Comparison of ENCODE assay signal across 10 mouse cellular contexts in the genomic region with DNA sequence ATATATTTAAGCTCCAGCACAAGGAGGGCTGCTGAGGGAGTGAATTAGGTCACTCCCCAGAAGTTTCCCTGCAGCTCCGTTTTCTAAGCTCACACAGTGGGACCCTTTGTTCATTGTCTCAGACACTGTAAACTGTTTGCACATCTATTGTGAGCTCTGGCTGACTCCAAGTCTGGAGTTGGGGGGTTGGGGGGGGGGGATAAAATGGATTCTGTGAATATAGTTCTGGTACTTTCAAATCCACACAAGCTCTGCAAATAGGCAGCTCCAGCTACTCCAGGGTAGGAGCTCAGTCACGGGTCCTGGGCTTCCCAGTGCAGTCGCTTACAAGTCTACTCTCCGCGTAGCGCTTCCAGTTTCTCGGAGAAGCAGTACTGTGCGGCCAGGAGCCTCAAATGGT.
DNase-seq lines count a peak whose midpoint lies in the region; ATAC-seq and TF ChIP-seq lines count a peak whose summit lies in the region.
"Had no signal": no experiment of that assay in that cellular context is flagged by ENCODE, and none has a peak within 500 bp of the region (broad histone marks: within the 10 kb centered on the region; RNA-seq: fewer than 3 reads in every experiment).

No protein-coding gene starts in this region.

- no peaks in the 10 kb centered on the region for H3K27me3 ChIP-seq in heart, adult 2 months (ENCODE audit: control insufficient read depth, insufficient read depth, low read length)
- H3K27me3 ChIP-seq in forebrain, postnatal 0 days (ENCODE audit: insufficient read depth, low read length): no peaks in the 10 kb centered on the region
- no peaks in the 10 kb centered on the region for H3K27me3 ChIP-seq in midbrain, embryonic 15.5 days (replicated peaks)
- H3K27me3 ChIP-seq: liver, embryonic 15.5 days had no signal

- no peak for DNase-seq in heart, adult 2 months
- DNase-seq in heart, postnatal 25 days (ENCODE audit: low spot score): no peak
- peak; percentile 78 for DNase-seq in R1 (ENCODE audit: low read depth, low spot score)
- peak; percentile 20 for DNase-seq in forebrain, postnatal 0 days
- DNase-seq in testis, postnatal 10 days (ENCODE audit: low spot score): no peak
- DNase-seq in layer of hippocampus, adult 9-10 months (ENCODE audit: low spot score): no peak
- no peak for DNase-seq in testis, postnatal 14 days (ENCODE audit: low spot score)
- DNase-seq: cerebellum, adult 2 months had no signal

- peak overlapping the region; percentile 53 for H3K27ac ChIP-seq in heart, adult 2 months
- H3K27ac ChIP-seq in forebrain, postnatal 0 days (ENCODE audit: low read depth, low read length): no peak overlapping the region
- H3K27ac ChIP-seq in midbrain, embryonic 15.5 days: 0 out of 2 replicates have a peak overlapping the region, but pooled peaks have one; percentile 50
- H3K27ac ChIP-seq: liver, embryonic 15.5 days had no signal

- H3K4me3 ChIP-seq in heart, adult 2 months: no peak overlapping the region
- H3K4me3 ChIP-seq in forebrain, postnatal 0 days (ENCODE audit: low read depth, low read length): no peak overlapping the region
- no peak overlapping the region for H3K4me3 ChIP-seq in midbrain, embryonic 15.5 days
- H3K4me3 ChIP-seq: liver, embryonic 15.5 days had no signal

- 50% methylated on average over 8 of the region's 8 CpGs for WGBS in heart, adult 2 months
- WGBS in forebrain, postnatal 0 days: 15% methylated on average over 8 of the region's 8 CpGs
- 15% methylated on average over 8 of the region's 8 CpGs for WGBS in midbrain, embryonic 15.5 days

- 0 out of 2 replicates have a peak overlapping the region, but pooled peaks have one; percentile 13 for H3K4me2 ChIP-seq in forebrain, postnatal 0 days (ENCODE audit: low read depth)
- no peak overlapping the region; the same call in 1 of the 2 replicates for H3K4me2 ChIP-seq in midbrain, embryonic 15.5 days
- H3K4me2 ChIP-seq: liver, embryonic 15.5 days had no signal

- H3K36me3 ChIP-seq in heart, adult 2 months (ENCODE audit: control insufficient read depth, insufficient read depth, low read length): no peaks in the 10 kb centered on the region
- no peaks in the 10 kb centered on the region for H3K36me3 ChIP-seq in forebrain, postnatal 0 days (ENCODE audit: insufficient read depth)
- no peaks in the 10 kb centered on the region for H3K36me3 ChIP-seq in midbrain, embryonic 15.5 days (replicated peaks)
- H3K36me3 ChIP-seq: liver, embryonic 15.5 days had no signal

- no peaks in the 10 kb centered on the region for H3K9me3 ChIP-seq in forebrain, postnatal 0 days (ENCODE audit: low read length)
- no peaks in the 10 kb centered on the region for H3K9me3 ChIP-seq in midbrain, embryonic 15.5 days
- H3K9me3 ChIP-seq: liver, embryonic 15.5 days had no signal

- TF ChIP-seq EP300 in heart, adult 2 months (IDR thresholded peaks at IDR 0.05; ENCODE audit: insufficient read depth, low read depth, low read length): no peak

- intact Hi-C loops in heart, adult 2 months (cut with DNase I): no loop called here
- intact Hi-C loops in heart, postnatal 25 days (cut with DNase I): no loop called here

- no peak for TF ChIP-seq POLR2A in heart, adult 2 months (IDR thresholded peaks at IDR 0.05; ENCODE audit: insufficient read depth, low read depth, low read length)

- no peak for TF ChIP-seq CTCF in heart, adult 2 months (IDR thresholded peaks at IDR 0.05)
- no peak for TF ChIP-seq CTCF in forebrain, postnatal 0 days (IDR thresholded peaks at IDR 0.05; ENCODE audit: low read depth)

- H3K9ac ChIP-seq in heart, adult 2 months (ENCODE audit: low read depth, low read length): no peak overlapping the region
- H3K9ac ChIP-seq in forebrain, postnatal 0 days: no peak overlapping the region
- H3K9ac ChIP-seq in midbrain, embryonic 15.5 days: no peak overlapping the region
- H3K9ac ChIP-seq: liver, embryonic 15.5 days had no signal

- peaks cover 4% of the 10 kb centered on the region for H3K79me2 ChIP-seq in heart, adult 2 months (replicated peaks; ENCODE audit: control insufficient read depth, insufficient read depth, low read length)

- peak; percentile 81 for ATAC-seq in forebrain, postnatal 0 days
- peak; percentile 67; the same call in 1 of the 2 replicates for ATAC-seq in midbrain, embryonic 15.5 days (replicated peaks)

- peaks cover 4% of the 10 kb centered on the region for H3K4me1 ChIP-seq in heart, adult 2 months (ENCODE audit: control insufficient read depth, insufficient read depth, low read length)
- H3K4me1 ChIP-seq in forebrain, postnatal 0 days (ENCODE audit: insufficient read depth): no peaks in the 10 kb centered on the region
- H3K4me1 ChIP-seq in midbrain, embryonic 15.5 days: peaks cover 4% of the 10 kb centered on the region; the same call in 1 of the 2 replicates

Comparison
In these comparisons a context has a peak if more than half of its experiments do, and no peak if none do; other contexts are left out.
1. DNase-seq: peak in R1 (single experiment) and forebrain, postnatal 0 days (single experiment); none in heart, adult 2 months (0 of 2), heart, postnatal 25 days (single experiment), testis, postnatal 10 days (single experiment), layer of hippocampus, adult 9-10 months (single experiment) and testis, postnatal 14 days (single experiment).